Comparison of ENCODE assay signal across 26 mouse cellular contexts in the genomic region with DNA sequence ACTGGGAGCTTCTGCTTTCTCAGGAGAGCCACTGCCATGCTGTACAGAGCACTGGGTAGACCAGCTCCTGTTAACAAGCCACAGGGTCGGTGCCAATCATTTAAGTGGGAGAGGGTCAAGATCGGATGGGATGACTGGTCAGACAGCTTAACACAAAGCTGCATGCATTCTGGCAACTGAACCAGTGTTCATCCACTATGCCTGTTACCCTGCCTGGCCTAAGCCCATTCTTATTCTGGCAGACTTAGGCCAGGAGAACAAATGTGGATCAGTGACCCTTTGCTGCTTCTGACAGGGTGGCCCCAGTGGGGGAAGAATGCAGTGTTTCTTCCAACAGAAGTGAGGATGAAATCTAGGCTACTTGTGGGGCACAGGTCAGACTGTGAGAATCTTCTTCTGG.
A peak's percentile ranks its signal among the peaks of the same experiment; 100 is the strongest.
DNase-seq lines count a peak whose midpoint lies in the region; ATAC-seq and TF ChIP-seq lines count a peak whose summit lies in the region.
"Had no signal": no experiment of that assay in that cellular context is flagged by ENCODE, and none has a peak within 500 bp of the region (broad histone marks: within the 10 kb centered on the region; RNA-seq: fewer than 3 reads in every experiment).

No protein-coding gene starts in this region.

- WGBS in lung, embryonic 14.5 days, result 72% methylated on average over 2 of the region's 2 CpGs
- 79% methylated on average over 2 of the region's 2 CpGs for WGBS in lung, adult 2 months

- no peak overlapping the region for H3K9ac ChIP-seq in lung, embryonic 14.5 days
- H3K9ac ChIP-seq: embryonic facial prominence, embryonic 12.5 days; forebrain, embryonic 12.5 days had no signal

- TF ChIP-seq POLR2A in lung, adult 2 months (IDR thresholded peaks at IDR 0.05; ENCODE audit: borderline replicate concordance, extremely low read depth, low read depth, low read length), result no peak

- no peak for TF ChIP-seq CTCF in lung, embryonic 14.5 days (IDR thresholded peaks at IDR 0.05; ENCODE audit: low read depth)
- no peak for TF ChIP-seq CTCF in lung, adult 2 months (IDR thresholded peaks at IDR 0.05; ENCODE audit: insufficient read depth, low read length)

- no peak overlapping the region for H3K27ac ChIP-seq in lung, embryonic 14.5 days (ENCODE audit: low read depth)
- H3K27ac ChIP-seq: embryonic facial prominence, embryonic 10.5 days; embryonic facial prominence, embryonic 12.5 days; forebrain, embryonic 10.5 days; forebrain, embryonic 12.5 days had no signal

- no peaks in the 10 kb centered on the region for H3K27me3 ChIP-seq in lung, embryonic 14.5 days (ENCODE audit: insufficient read depth, low read length)
- H3K27me3 ChIP-seq: CH12.LX; embryonic facial prominence, embryonic 12.5 days; forebrain, embryonic 12.5 days; Patski had no signal

- no peak overlapping the region for H3K4me2 ChIP-seq in lung, embryonic 14.5 days
- H3K4me2 ChIP-seq: embryonic facial prominence, embryonic 12.5 days; forebrain, embryonic 12.5 days had no signal

- H3K9me3 ChIP-seq in lung, embryonic 14.5 days (ENCODE audit: low read depth, low read length), result no peaks in the 10 kb centered on the region
- H3K9me3 ChIP-seq: embryonic facial prominence, embryonic 10.5 days; embryonic facial prominence, embryonic 12.5 days; forebrain, embryonic 10.5 days; forebrain, embryonic 12.5 days had no signal

- DNase-seq in heart, adult 11 months, result peak; percentile 84
- DNase-seq in heart, adult 18-20 months, result no peak
- peak; percentile 7 for DNase-seq in lung, embryonic 14.5 days
- no peak for DNase-seq in lung, postnatal 10 days
- DNase-seq in lung, postnatal 36 days, result peak; percentile 28
- DNase-seq in lung, adult 2 months, result no peak
- DNase-seq: adrenal gland, adult 8-10 months; adrenal gland, postnatal 14 days; adrenal gland, postnatal 36 days; B cell, adult 2 months; cerebellum, adult 11-12 months; cerebellum, adult 2 months; cerebellum, adult 9-10 months; cerebellum, postnatal 25 days had no signal

- no peak overlapping the region for H3K4me3 ChIP-seq in lung, embryonic 14.5 days (ENCODE audit: low read depth, low read length)
- no peak overlapping the region for H3K4me3 ChIP-seq in lung, adult 2 months (replicated peaks; ENCODE audit: extremely low read depth, low read depth, low read length)
- H3K4me3 ChIP-seq: embryonic facial prominence, embryonic 10.5 days; embryonic facial prominence, embryonic 12.5 days; erythroblast, embryonic 14.5 days; forebrain, embryonic 10.5 days; forebrain, embryonic 12.5 days had no signal

- peaks cover 6% of the 10 kb centered on the region for H3K4me1 ChIP-seq in lung, embryonic 14.5 days (ENCODE audit: insufficient read depth)
- no peaks in the 10 kb centered on the region for H3K4me1 ChIP-seq in lung, adult 2 months (ENCODE audit: control insufficient read depth, insufficient read depth, low read length)
- H3K4me1 ChIP-seq: forebrain, embryonic 10.5 days; forebrain, embryonic 12.5 days had no signal

- no peaks in the 10 kb centered on the region for H3K36me3 ChIP-seq in lung, embryonic 14.5 days (ENCODE audit: insufficient read depth)
- H3K36me3 ChIP-seq: embryonic facial prominence, embryonic 10.5 days; embryonic facial prominence, embryonic 12.5 days; forebrain, embryonic 10.5 days; forebrain, embryonic 12.5 days; G1E had no signal

- no peak for ATAC-seq in lung, embryonic 14.5 days (ENCODE audit: insufficient read depth)
- ATAC-seq in erythroblast, adult 5-6 weeks (replicated peaks; ENCODE audit: low FRiP score, poor library complexity, severe bottlenecking), result no peak
- ATAC-seq: activated CD4-positive, CD25-positive, alpha-beta regulatory T cell, adult 4 months; CD4-positive, CD25-positive, alpha-beta regulatory T cell, adult 4 months; forebrain, embryonic 14.5 days; Patski had no signal

Comparison
In these comparisons a context has a peak if more than half of its experiments do, and no peak if none do; other contexts are left out.
1. DNase-seq: peak in heart, adult 11 months (single experiment), lung, embryonic 14.5 days (single experiment) and lung, postnatal 36 days (single experiment); none in heart, adult 18-20 months (0 of 2), lung, postnatal 10 days (single experiment) and lung, adult 2 months (single experiment).